Mouse (Mus musculus) midbrain, postnatal 0 days (tissue): Measurements from ENCODE around the gene Lrrc8d. TPM values are rescaled to one million over a fixed set of nuclear protein-coding genes. Genes with fewer than 3 reads are reported as not detected.

Experiments
- ATAC-seq: fragments of 200-750 bp; cut with Nextera tagmentation; 2 replicates; pipeline ENCODE4 v1.8.0; 2017; ENCODE audit warnings: moderate number of reproducible peaks, mild to moderate bottlenecking, moderate TSS enrichment, moderate library complexity; ENCODE audit not compliant: low FRiP score
- DNase-seq: peaks from one replicate; pipeline ENCODE4 v3.0.0-alpha.2; 2015; ENCODE audit warnings: low spot score
- H3K27ac ChIP-seq: fragments of 300-500 bp; sonication (generic); 2 replicates; pipeline ENCODE4 v1.5.1; 2014; ENCODE audit warnings: low read depth, mild to moderate bottlenecking, low read length, mixed read lengths
- H3K27me3 ChIP-seq: fragments of 300-500 bp; sonication (generic); 2 replicates; pipeline ENCODE4 v1.6.1; 2014; ENCODE audit warnings: low read length, control low read depth, mixed read lengths; ENCODE audit not compliant: insufficient read depth
- H3K36me3 ChIP-seq: fragments of 300-500 bp; sonication (generic); 2 replicates; pipeline ENCODE4 v1.6.1; 2014; ENCODE audit warnings: low read length, control low read depth, mixed read lengths; ENCODE audit not compliant: insufficient read depth
- H3K4me1 ChIP-seq: fragments of 300-500 bp; sonication (generic); 2 replicates; pipeline ENCODE4 v1.6.1; 2014; ENCODE audit warnings: mild to moderate bottlenecking, control low read depth, antibody characterized with exemption, low read length, mixed read lengths; ENCODE audit not compliant: insufficient read depth
- H3K4me2 ChIP-seq: fragments of 300-500 bp; sonication (generic); 2 replicates; pipeline ENCODE4 v1.6.1; 2014; ENCODE audit warnings: low read depth, mild to moderate bottlenecking, low read length, mixed read lengths; ENCODE audit not compliant: poor library complexity, severe bottlenecking
- H3K4me3 ChIP-seq: fragments of 300-500 bp; sonication (generic); 2 replicates; pipeline ENCODE4 v1.5.1; 2014; ENCODE audit warnings: low read depth, mild to moderate bottlenecking, low read length, moderate library complexity
- H3K9ac ChIP-seq: fragments of 300-500 bp; sonication (generic); replicated peaks from 2 replicates; pipeline ENCODE4 v1.6.1; 2014; ENCODE audit warnings: mild to moderate bottlenecking, low read length, moderate library complexity, mixed read lengths; ENCODE audit not compliant: poor library complexity, severe bottlenecking
- H3K9me3 ChIP-seq: fragments of 300-500 bp; sonication (generic); 2 replicates; pipeline ENCODE4 v1.6.1; 2016; ENCODE audit warnings: low read length, control low read depth
- CTCF ChIP-seq: IDR thresholded peaks from 2 replicates; pipeline ENCODE4 v1.5.1; 2016; ENCODE audit warnings: antibody characterized with exemption, mild to moderate bottlenecking
- WGBS: fragments of 180-500 bp; shearing (Covaris S2); extraction: QIAGEN DNeasy Blood & Tissue Kit; methylation state at CpG from one replicate; pipeline ENCODE4 v1.1.7; 2014; 5-methylcytosine and 5-hydroxymethylcytosine counted together
- polyA plus RNA-seq: library from polyadenylated mRNA; unstranded; fragments of >200 nt; fragmentation: Nextera tagmentation; extraction: Ambion mirVana; gene quantifications from 2 replicates; pipeline ENCODE4 v1.2.1, GENCODE M21; 2015
- total RNA-seq: library from RNA; depleted of rRNA; stranded (reverse); fragments of >200 nt; gene quantifications from 2 replicates; pipeline ENCODE4 v1.2.3, GENCODE M21; 2014

Gene Lrrc8d
- total and polyA plus RNA-seq, 2 experiments from 2014 or later, result 18.5 to 30.4 TPM

DNA sequence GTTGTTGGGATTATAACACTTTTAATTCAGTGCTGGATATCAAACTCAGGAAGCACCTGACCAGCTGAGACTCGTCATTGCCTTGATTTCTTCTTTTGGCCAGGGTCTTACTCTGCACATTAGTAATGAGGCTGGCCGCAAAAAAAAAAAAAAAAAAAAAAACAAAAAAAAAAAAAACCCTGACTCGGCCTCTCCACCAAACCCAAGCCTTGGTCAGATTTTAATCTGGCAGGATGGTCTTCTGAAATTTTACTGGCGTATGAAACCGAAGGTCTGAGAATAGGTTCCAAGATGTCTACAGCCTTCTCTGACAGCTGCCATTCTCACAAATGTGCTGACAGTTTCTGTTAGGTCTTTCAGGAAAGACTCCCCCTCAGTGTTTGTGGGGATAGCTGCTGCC, 8.5 kb downstream of the Lrrc8d start:
- Histone ChIP-seq H3K36me3 (no peaks in the 10 kb centered on the region), H3K9me3 (no peaks in the 10 kb centered on the region), H3K4me3 (no peak overlapping the region), H3K27me3 (no peaks in the 10 kb centered on the region), H3K27ac (no peak overlapping the region), H3K4me1 (no peaks in the 10 kb centered on the region; the same call in 1 of the 2 replicates), H3K9ac (no peak overlapping the region), H3K4me2 (no peak overlapping the region)
- DNase-seq (no peak), ATAC-seq (no peak)
- no peak for TF ChIP-seq CTCF
- WGBS, result 86% methylated on average over 5 of the region's 5 CpGs

DNA sequence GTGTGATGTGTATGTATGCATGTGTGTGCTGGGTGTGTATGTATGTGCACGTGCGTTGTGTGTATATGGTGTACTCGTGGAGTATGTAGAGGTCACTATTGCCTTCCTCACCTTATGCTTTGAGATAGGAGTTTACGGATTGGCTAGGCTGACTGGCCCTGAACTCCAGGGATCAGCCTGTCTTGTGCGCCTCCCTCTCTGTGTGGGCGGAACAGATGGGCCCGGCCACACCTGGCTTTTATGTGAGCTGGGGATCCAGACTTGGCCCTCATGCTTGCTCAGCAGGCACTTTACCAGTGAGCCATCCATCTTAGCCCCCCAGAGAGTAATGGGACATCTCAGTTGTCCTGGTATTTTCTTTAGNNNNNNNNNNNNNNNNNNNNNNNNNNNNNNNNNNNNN, 10.7 kb downstream of the Lrrc8d start:
- H3K4me3 ChIP-seq, result no peak overlapping the region
- no peaks in the 10 kb centered on the region for H3K36me3 ChIP-seq
- no peaks in the 10 kb centered on the region for H3K9me3 ChIP-seq
- no peak for DNase-seq
- TF ChIP-seq CTCF, result no peak
- no peak for ATAC-seq
- no peaks in the 10 kb centered on the region for H3K27me3 ChIP-seq
- no peak overlapping the region for H3K9ac ChIP-seq
- no peak overlapping the region for H3K27ac ChIP-seq
- H3K4me2 ChIP-seq, result no peak overlapping the region
- H3K4me1 ChIP-seq, result no peaks in the 10 kb centered on the region; the same call in 1 of the 2 replicates
- WGBS, result 90% methylated on average over 7 of the region's 7 CpGs

DNA sequence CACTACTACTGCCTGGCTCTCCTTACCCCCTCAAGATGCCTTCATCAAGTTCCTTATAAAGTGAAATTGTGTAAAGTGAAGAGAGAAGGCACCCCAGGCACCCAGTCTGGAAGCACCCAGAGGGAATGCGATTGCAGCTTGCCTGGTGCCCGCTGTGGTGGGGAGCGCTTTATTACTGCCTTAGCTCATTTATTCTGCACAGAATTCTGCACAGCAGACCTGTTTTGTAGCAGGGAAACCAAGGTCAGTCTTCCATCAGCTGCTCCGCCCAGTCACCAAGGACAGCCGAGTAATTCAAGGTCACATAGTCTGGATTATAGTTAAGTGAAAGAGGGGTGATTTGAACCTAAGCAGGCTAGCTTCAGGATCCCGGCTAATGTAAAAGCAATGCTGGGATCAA, 14.7 kb downstream of the Lrrc8d start:
- no peak overlapping the region for H3K4me3 ChIP-seq
- H3K9ac ChIP-seq, result no peak overlapping the region
- H3K36me3 ChIP-seq, result no peaks in the 10 kb centered on the region
- no peak overlapping the region for H3K4me2 ChIP-seq
- no peak overlapping the region for H3K27ac ChIP-seq
- no peak for TF ChIP-seq CTCF
- WGBS, result 87% methylated on average over 6 of the region's 6 CpGs
- no peak for ATAC-seq
- H3K27me3 ChIP-seq, result no peaks in the 10 kb centered on the region
- DNase-seq, result no peak
- no peaks in the 10 kb centered on the region for H3K9me3 ChIP-seq
- H3K4me1 ChIP-seq, result no peaks in the 10 kb centered on the region

DNA sequence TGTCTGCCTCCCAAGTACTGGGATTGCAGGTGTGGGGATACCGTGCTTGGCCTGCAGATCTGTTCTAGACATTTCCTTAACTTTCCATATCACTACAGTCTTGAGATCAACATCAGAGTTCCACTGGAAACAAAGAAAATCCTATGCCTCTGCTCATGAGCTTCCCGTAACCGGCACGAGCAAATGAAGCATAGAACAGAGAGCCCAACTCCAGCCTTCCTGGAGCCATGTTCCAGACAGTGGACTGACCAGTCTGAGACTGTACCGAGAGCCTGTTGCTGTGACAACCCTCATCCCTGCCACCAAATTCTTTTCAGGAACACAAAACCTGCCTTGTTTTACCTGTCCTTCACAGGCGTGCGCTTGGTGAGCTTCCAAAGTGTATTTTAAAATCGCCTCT, 15.3 kb downstream of the Lrrc8d start:
- Histone ChIP-seq H3K4me1 (no peaks in the 10 kb centered on the region), H3K36me3 (no peaks in the 10 kb centered on the region), H3K4me2 (no peak overlapping the region), H3K4me3 (no peak overlapping the region), H3K27me3 (no peaks in the 10 kb centered on the region), H3K27ac (0 out of 2 replicates have a peak overlapping the region, but pooled peaks have one; percentile 8), H3K9ac (no peak overlapping the region), H3K9me3 (no peaks in the 10 kb centered on the region)
- DNase-seq, result no peak
- TF ChIP-seq CTCF, result no peak
- 81% methylated on average over 8 of the region's 8 CpGs for WGBS
- ATAC-seq, result peak; percentile 38; the same call in 1 of the 2 replicates

DNA sequence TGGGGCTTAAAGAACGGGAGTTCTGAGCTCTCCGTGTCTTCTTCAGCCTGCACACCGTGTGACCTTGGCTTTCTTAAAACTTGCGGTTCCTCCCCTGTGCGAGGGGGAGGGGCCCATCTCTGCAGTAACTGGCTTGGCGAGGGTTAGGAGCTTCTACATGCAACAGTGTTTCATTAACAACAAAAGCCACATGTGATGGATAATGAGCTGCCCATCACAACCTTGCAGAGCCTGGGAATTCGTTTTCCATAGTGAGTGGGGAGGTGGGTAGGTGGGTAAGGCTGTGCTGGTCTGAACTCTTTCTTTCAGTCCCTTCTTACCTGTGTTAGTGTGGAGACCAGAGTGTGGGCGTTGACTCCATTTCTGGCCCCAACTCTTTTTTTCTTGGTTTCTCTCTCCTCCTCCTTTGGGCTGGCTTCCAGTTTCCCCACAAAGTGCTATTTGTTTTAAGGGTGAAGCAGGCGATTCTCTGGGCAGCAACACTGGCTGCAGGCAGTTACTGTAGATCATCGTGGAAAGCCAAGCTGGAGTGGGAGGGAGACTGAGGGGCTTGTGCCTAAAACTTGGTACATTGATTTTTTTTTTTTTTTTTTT, 15.9 kb downstream of the Lrrc8d start:
- H3K9me3 ChIP-seq, result no peaks in the 10 kb centered on the region

DNA sequence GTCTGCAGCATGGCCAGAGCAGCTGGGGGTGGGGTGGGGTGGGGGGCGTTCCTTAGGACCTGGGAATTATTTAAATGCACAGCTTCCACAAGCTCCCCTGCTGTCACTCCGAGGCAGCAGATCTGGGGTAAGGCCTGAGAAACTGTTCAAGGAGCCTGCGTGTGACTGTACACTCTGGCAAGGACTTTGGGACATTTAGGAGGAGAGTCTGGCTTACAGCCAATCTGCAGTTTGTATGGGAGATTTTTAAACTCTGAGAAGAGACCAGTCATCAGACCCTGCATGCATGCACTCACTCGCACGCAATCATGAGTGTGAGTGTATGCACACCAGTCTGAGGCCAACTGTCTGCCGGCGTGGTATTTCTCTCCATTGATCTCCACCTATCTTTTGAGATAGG, 17.5 kb downstream of the Lrrc8d start:
- Histone ChIP-seq H3K9me3 (no peaks in the 10 kb centered on the region), H3K4me1 (no peaks in the 10 kb centered on the region), H3K27me3 (no peaks in the 10 kb centered on the region), H3K4me3 (no peak overlapping the region), H3K27ac (no peak overlapping the region), H3K4me2 (no peak overlapping the region), H3K9ac (no peak overlapping the region), H3K36me3 (no peaks in the 10 kb centered on the region)
- no peak for ATAC-seq
- peak; percentile 48 for DNase-seq
- TF ChIP-seq CTCF, result no peak
- 62% methylated on average over 7 of the region's 7 CpGs for WGBS

More for the DNA sequence above, 15.9 kb downstream of the Lrrc8d start:
- DNase-seq (peak; percentile 77), ATAC-seq (0 out of 2 replicates have a peak, but pooled peaks have one; percentile 21)
- no peaks in the 10 kb centered on the region for H3K4me1 ChIP-seq
- H3K36me3 ChIP-seq, result no peaks in the 10 kb centered on the region
- no peak overlapping the region for H3K9ac ChIP-seq
- H3K4me2 ChIP-seq, result no peak overlapping the region
- WGBS, result 55% methylated on average over 10 of the region's 10 CpGs
- H3K27me3 ChIP-seq, result no peaks in the 10 kb centered on the region
- TF ChIP-seq CTCF, result no peak
- H3K27ac ChIP-seq, result 0 out of 2 replicates have a peak overlapping the region, but pooled peaks have one; percentile 8
- no peak overlapping the region for H3K4me3 ChIP-seq
